Mouse (Mus musculus) adrenal gland (tissue): ENCODE measurements around the gene Klrb1c.
"Not testable (repeated sequence)": the region's sequence is repeated elsewhere in the genome, so short reads cannot be mapped to it uniquely, and the experiment has no call there.

ENCODE experiments used
- intact Hi-C: fragments of 180-260 bp; cut with DNase I; formaldehyde crosslinking; loops from one replicate; pipeline ENCODE4 v1.15.1; 2025

The Klrb1c gene

GRCm38 (mm10) chr6:128759221-128759950 is 29.6 kb downstream of the Klrb1c start:
- intact Hi-C loops = no loop called here

- intact Hi-C loops = not testable (repeated sequence)
Measured at GRCm38 (mm10) chr6:128755402-128755763, 33.6 kb downstream of the Klrb1c start.

DNA sequence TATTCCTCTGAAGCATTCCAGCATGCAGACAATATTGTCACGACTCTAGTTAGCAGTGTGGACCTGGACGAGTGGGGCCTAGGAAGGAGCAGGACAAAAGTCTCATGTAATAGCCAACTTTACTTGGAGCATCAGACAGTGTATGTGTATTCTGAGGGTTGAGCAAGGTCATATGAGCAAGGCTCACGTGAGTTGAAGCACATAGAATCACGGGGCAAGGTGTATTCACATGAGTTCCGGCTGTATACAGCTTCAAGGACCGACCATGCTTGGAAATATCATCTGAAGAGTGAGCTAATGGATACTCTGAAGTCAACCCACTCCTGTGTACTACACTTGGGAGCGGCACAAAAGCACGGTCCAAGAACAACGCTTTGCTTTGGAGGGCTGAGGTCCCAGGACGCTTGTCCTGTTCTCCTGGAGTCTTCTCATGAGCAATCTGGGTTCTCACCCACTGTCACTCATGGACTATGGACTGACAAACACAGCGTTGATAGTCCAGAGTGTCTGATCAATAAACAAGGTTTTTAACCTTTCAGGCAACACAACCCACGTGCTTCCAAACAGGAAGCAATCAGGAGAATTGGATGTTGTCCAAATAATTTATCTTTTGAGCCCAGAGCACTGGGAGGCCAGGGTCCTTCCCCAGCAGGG is 34.1 kb downstream of the Klrb1c start:
- intact Hi-C loops = not testable (repeated sequence)

DNA sequence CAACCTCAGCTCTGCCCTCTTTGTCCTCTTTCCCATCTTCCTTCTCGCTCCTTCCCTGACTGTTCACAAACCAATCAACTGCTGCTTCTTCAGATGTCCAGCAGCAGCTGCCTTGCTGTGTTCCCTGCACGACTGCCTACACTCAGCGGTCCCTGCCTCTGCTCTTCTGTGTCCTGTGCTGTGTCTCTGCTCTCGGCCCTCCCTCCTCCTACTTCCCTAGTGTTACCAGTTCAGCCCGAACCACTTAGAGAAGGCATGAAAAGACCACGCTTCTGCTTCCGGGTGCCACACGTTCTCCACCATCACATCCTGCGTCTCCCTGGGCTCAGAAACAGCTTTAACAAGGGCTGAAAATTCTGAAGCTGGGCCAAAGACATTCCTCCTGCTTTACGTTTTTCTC is 34.8 kb downstream of the Klrb1c start:
- intact Hi-C loops = not testable (repeated sequence)

GRCm38 (mm10) chr6:128753610-128754224 is 35.3 kb downstream of the Klrb1c start:
- intact Hi-C loops = loop anchor here (2.0 kb wide), 1 partner anchor 121 kb away; no protein-coding TSS in a partner anchor

- intact Hi-C loops = not testable (repeated sequence)
Measured at GRCm38 (mm10) chr6:128747006-128747405, 42.0 kb downstream of the Klrb1c start.

- intact Hi-C loops = loop anchor here (5.0 kb wide), 1 partner anchor 95 kb away; no protein-coding TSS in a partner anchor
Measured at GRCm38 (mm10) chr6:128737445-128737844, 51.6 kb downstream of the Klrb1c start.

DNA sequence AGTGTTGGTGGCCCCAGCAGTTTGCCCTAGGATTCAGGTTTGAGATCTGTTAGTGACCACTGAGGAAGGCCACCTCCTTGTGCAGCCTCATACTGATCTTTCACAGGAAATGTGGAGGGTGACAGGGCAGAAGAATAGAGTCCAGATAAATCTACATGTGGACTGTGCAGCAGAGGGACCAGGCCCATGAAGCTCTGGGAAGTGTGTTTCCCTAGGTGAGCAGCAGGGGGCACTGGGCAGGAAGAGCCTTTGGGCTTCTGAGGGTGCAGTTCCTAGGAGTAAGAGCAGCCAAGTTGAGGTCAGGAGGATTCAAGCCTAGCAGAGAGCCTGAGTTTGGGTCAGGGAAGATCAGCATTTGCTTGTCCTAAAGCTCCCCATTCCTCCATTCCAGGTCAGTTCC is 52.9 kb downstream of the Klrb1c start:
- intact Hi-C loops = loop anchor here (5.0 kb wide), 1 partner anchor 94 kb away; no protein-coding TSS in a partner anchor

- intact Hi-C loops = loop anchor here (5.0 kb wide), 1 partner anchor 93 kb away; no protein-coding TSS in a partner anchor
Measured at GRCm38 (mm10) chr6:128734896-128735295, 54.1 kb downstream of the Klrb1c start.

DNA sequence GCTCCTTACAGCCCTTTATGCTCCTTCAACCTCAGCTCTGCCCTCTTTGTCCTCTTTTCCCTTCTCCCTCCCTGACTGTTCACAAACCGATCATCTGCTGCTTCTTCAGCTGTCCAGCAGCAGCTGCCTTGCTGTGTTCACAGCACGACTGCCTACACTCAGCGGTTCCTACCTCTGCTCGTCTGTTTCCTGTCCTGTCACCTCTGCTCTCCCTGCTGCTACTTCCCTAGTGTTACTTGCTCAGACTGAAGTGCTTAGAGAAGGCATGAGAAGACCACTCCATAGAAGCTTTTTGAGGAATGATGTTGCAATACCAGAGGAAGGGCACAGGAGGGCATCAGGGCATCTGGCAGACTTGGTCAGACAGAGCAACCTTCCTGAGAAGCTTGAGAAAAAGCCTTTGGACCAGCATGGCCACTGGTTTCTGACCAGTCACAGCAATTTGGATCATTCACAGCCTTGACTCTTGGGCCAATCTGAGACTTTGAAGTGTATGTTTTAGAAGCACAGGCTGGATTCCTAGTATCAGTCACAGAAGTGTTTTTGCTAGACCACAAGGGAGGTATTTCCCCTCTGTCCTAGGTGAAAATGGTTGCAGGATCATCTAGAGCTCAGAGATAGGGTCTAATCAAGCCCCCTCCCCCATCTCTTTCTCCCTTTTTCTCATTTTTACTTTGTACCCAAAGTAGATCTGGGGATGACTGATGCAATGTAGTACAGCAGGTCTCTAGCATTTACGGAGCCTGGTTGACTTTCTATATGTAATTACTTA is 54.9 kb downstream of the Klrb1c start:
- intact Hi-C loops = no loop called here

- intact Hi-C loops = no loop called here
Measured at GRCm38 (mm10) chr6:128732032-128732431, 57.0 kb downstream of the Klrb1c start.
